Mouse (Mus musculus): ENCODE data around the gene Pla2g15. TPM values are rescaled to one million over a fixed set of nuclear protein-coding genes. Genes with fewer than 3 reads are reported as not detected.

The Pla2g15 gene
- polyA plus RNA-seq (2012; rRNA removed; ENCODE audit: low replicate concordance), result 2.7 and 3.5 TPM in 2 replicates

DNA sequence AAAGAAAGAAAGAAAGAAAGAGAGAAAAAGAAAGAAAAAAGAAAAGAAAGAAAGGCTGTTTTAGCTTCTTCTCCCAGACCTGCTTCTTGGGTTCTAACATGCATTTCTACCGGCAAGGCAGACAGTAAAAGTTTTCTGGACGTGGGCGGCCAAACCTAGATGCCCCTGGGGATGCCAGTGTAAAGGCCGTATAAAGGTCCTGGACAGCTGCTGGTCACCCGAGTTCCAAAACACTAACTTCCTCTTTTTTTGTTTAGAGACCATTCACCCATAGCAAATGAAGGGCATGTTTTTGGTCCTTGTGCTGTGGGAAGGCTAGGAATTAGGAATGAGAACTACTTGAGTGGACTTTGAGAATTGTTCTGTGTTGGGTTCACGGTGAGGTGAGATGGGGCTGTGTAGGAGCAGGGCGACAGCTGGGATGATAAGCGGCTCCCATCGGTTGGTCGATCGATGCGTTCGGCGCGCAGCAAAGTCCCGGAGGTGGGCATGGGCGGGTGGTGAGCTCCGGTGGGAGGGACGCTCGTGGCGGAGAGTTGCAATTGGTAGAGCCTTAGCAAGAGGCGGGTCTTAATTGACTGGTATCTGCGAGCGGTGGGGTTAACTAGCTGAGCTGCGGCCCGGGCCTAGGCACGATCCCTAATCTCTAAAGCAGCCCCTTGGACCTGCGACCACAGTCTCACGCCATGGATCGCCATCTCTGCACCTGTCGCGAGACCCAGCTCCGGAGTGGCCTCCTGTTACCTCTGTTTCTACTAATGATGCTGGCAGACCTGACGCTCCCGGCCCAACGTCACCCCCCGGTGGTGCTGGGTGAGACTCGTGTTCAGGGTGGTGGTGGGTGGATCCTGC is at the start of gene Pla2g15:
Pla2g15 (plus strand) TSS at position 599 of the 852 bp plus-strand sequence.

DNA sequence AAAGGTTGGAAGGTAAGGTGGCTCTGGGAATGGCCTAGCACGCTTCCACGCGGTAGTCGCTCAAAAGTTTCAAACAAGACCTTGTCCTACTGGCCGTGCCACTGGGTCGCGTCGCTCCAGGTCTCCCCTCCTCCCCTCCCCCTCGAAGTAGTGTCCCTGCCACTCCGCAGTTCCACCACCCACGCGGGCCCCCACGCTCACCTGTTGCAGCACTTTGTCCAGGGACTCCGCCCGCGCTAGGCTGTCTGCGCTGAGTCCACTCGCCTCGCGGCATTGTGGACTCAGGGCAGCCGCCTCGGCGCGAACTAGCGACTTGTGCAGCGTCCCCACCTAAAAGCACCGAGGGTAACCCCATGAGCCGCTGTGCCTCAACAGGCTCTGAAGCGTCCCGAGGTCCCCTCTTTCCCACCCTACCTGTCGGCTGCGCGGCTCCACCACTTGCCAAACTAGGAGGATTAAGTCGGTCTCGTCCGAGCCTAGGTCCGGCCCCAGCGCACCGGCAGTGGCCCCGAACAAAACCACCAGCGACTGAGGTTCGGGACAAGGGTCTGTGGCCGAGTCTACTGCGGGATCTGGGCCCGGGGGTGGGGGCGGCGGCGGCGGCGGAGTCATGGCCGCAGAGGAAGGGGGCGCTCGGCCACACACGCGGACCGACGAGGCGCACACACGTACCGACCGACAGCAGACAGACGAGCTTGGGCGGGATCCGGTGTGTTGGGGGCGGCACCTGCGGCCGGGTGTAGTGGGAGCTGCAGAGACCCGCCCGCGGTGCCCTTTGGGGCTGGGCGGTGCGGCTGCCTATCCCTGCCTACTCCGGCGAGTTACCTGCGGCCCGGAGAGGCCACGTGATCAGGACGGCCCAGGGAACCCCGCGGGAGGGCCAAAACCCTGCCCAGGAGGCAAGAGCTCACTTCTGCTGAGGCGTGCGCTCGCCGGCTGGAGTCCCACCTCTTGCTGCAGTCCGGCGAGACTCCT is 13.8 kb upstream of the Pla2g15 start, which contains the start of gene Esrp2:
Esrp2 (minus strand) TSS at position 819 of the 975 bp plus-strand sequence.

DNA sequence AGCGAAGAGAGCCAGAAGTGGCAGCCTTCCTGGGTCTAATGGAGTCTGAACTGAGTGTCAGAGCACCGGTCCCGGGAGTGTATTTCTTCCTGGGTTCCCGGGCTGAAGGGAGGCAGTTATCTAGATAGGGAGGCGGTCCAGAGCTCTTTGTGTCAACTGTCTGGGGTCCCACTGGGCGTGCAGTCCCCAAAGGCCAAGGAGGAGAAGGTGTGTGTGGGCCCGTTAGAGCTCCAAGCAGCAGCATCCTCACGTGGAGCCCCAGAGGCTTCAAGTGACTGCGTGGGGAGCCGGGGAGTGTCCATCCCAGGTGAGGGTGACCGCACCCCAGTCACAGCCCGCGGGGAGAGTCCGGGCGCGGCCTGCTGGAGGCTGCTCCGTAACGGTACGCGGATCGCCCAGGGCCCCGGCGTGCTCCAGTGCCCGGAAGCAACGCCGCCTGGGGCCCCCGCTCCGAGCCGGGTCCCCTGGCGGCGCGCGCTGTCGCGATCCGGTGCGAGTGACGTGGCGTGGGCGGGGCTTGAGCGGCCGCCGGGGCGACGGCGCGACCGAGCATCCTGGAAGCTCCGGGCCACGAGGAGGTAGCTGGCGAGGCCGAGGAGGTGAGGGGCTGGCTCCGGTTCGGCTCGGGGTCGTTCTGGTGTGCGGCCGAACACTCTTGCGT is 18.3 kb downstream of the Pla2g15 start, which contains the start of gene Slc7a6:
Slc7a6 (plus strand) TSS at position 502 of the 661 bp plus-strand sequence.

DNA sequence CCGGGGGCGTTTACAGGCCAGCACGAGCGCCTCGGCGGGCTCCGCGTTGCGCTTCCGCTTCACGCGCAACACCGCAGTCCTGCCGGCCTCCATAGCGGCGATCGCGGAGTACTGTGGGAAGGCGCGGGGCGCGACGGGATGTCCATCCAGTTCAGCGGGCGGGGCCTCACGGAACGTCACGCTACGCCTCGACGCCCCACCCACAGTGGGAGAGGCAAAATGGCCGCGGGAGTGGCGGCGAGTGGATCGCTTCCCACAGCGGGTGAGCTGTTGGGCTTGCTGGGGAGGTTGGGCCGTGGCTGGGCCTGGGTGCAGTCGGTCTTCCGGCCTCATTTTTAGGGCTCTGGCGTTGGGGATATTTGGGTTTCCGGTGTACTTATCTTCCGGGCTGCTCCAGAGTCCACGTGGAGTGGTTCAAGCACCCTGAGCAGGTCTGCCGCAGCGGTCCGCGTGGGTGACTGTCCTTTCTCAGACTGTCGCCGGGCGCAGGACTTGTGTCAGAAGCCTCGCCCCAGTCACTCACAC is 60.7 kb downstream of the Pla2g15 start, which contains the start of the genes Slc7a6os and Prmt7:
Slc7a6os (minus strand) TSS at position 115 of the 525 bp plus-strand sequence.
Prmt7 (plus strand) TSS at position 116 of the 525 bp plus-strand sequence.

Other genes starting within 250 kb of the Pla2g15 start
- 16.1 and 18.3 TPM in 2 replicates for gene Pskh1, start 250.0 kb upstream of the Pla2g15 start, polyA plus RNA-seq (2012; rRNA removed; ENCODE audit: low replicate concordance)
- 12.5 and 3,063 TPM in 2 replicates for gene Ctrl, start 216.5 kb upstream of the Pla2g15 start, polyA plus RNA-seq (2012; rRNA removed; ENCODE audit: low replicate concordance)
- 565 and 991 TPM in 2 replicates for gene Psmb10, start 212.0 kb upstream of the Pla2g15 start, polyA plus RNA-seq (2012; rRNA removed; ENCODE audit: low replicate concordance)
- 0.97 and 1.4 TPM in 2 replicates for gene Lcat, start 207.0 kb upstream of the Pla2g15 start, polyA plus RNA-seq (2012; rRNA removed; ENCODE audit: low replicate concordance)
- gene Slc12a4, start 184.3 kb upstream of the Pla2g15 start, polyA plus RNA-seq (2012; rRNA removed; ENCODE audit: low replicate concordance), result 6.2 and 9.9 TPM in 2 replicates
- 0.15 and 0.34 TPM in 2 replicates for gene Dpep3, start 171.0 kb upstream of the Pla2g15 start, polyA plus RNA-seq (2012; rRNA removed; ENCODE audit: low replicate concordance)
- 1.9 and 5.0 TPM in 2 replicates for gene Dus2, start 159.1 kb upstream of the Pla2g15 start, polyA plus RNA-seq (2012; rRNA removed; ENCODE audit: low replicate concordance)
- gene Dpep2nb, start 144.4 kb upstream of the Pla2g15 start, polyA plus RNA-seq (2012; rRNA removed; ENCODE audit: low replicate concordance), result not detected in 2 replicates
- gene Ddx28, start 138.5 kb upstream of the Pla2g15 start, polyA plus RNA-seq (2012; rRNA removed; ENCODE audit: low replicate concordance), result 4.9 and 5.3 TPM in 2 replicates
- gene Nfatc3, start 91.6 kb upstream of the Pla2g15 start, polyA plus RNA-seq (2012; rRNA removed; ENCODE audit: low replicate concordance), result 7.6 and 11.6 TPM in 2 replicates
- 25.8 and 43.6 TPM in 2 replicates for gene Esrp2, start 13.4 kb upstream of the Pla2g15 start, polyA plus RNA-seq (2012; rRNA removed; ENCODE audit: low replicate concordance)
- 2.4 and 7.9 TPM in 2 replicates for gene Slc7a6, start 18.5 kb downstream of the Pla2g15 start, polyA plus RNA-seq (2012; rRNA removed; ENCODE audit: low replicate concordance)
- gene Slc7a6os, start 60.5 kb downstream of the Pla2g15 start, polyA plus RNA-seq (2012; rRNA removed; ENCODE audit: low replicate concordance), result 10.1 and 15.1 TPM in 2 replicates
- 10.5 and 11.0 TPM in 2 replicates for gene Prmt7, start 60.5 kb downstream of the Pla2g15 start, polyA plus RNA-seq (2012; rRNA removed; ENCODE audit: low replicate concordance)
- gene Smpd3, start 187.6 kb downstream of the Pla2g15 start, polyA plus RNA-seq (2012; rRNA removed; ENCODE audit: low replicate concordance), result 44.2 and 53.9 TPM in 2 replicates

Data from duodenum, adult 2 months (tissue).